Mouse (Mus musculus): Measurements from ENCODE around the gene Hadha.

DNA sequence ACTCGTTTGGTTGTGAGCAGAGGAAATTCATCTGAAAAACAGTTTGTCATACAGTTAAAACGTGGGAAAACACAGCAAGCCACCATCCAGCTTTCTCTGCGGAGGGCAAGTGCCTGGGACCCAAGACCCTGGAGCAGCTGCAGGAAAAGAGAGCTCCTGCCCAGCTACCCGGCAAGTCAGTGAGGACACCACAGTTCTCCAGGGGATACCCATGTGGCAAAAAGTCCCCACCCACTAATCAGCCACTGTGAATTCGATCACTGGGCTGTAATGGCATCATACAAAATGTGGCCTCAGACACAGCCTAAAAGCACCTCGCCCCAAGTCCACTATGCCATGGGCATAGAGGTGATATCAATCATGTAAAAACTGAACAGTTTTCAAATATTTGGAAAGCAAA is 83.3 kb downstream of the Hadha start:
- no peak for TF ChIP-seq CTCF (IDR thresholded peaks at IDR 0.05; ENCODE audit: borderline replicate concordance, insufficient read depth, low read depth, low read length)
- TF ChIP-seq POLR2A (IDR thresholded peaks at IDR 0.05; ENCODE audit: borderline replicate concordance, insufficient read depth, low read length), result no peak
